Mouse (Mus musculus): ENCODE results near the gene Fev.

DNA sequence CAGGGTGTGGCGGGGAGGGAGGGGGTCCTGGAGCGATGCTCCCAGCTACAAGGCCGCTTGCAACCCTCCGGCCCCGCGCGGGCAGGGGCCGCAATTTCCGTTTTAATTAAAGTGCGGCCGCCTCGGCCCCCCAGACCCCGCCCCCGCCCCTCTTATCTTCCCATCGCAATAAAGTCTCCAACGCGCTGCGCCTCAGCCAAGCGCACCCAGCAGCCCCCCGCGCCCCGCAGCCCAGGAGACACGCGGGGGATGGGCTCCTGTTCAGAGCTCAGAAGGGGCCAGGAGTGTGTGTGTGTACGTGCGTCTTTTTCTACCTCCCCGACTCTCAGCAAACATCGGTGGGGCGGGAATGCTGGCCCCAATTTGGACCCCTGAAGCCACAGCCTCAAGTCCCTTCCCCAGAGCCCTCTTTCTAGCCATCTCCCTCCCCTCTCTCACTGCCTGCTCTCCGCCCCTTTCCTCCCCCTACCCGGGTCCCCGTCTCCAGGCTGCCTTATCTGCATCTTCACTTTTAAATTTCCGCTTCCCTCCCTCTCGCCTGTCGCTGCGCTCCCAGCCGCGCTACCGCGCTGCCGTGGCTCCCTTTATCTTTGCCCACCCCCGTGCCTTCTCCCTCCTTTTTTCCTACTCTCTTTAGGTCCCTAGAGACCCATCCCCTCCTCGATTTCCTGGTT, at the start of gene Fev:
- TF ChIP-seq POLR2A (IDR thresholded peaks at IDR 0.05; ENCODE audit: borderline replicate concordance, insufficient read depth, low read length), result no peak
- no peak for TF ChIP-seq CTCF (IDR thresholded peaks at IDR 0.05; ENCODE audit: borderline replicate concordance, insufficient read depth, low read depth, low read length)

All from cerebellum, adult 2 months (tissue).